Mouse (Mus musculus) MEL (cell line): ENCODE data around the gene Sema5a. TPM values are rescaled to one million over a fixed set of nuclear protein-coding genes. Genes with fewer than 3 reads are reported as not detected.

ENCODE experiments used
- DNase-seq: peaks from one replicate; pipeline ENCODE4 v3.0.0; 2011; ENCODE audit warnings: low read depth, low spot score
- H3K27ac ChIP-seq: 2 replicates; pipeline ENCODE4 v1.5.1; 2012; ENCODE audit warnings: low read depth, mild to moderate bottlenecking, control low read depth, low read length, moderate library complexity; ENCODE audit not compliant: control insufficient read depth
- H3K27me3 ChIP-seq, 2 experiments: fragments of 150-350 bp in 1 of 2; sonication (generic) in 1 of 2; 2 replicates each; pipeline ENCODE4 v1.6.1; 2012; ENCODE audit warnings: low read length in 2 of 2, mild to moderate bottlenecking in 2 of 2, improper control_type of control experiment in 1 of 2, moderate library complexity in 1 of 2; ENCODE audit not compliant: insufficient read depth in 2 of 2, control insufficient read depth in 1 of 2
- H3K36me3 ChIP-seq, 2 experiments: 2 replicates each; pipeline ENCODE4 v1.6.1; 2012 to 2014; ENCODE audit warnings: low read length in 2 of 2, improper control_type of control experiment in 1 of 2, inconsistent platforms in 1 of 2, mild to moderate bottlenecking in 1 of 2; ENCODE audit not compliant: insufficient read depth in 2 of 2, control insufficient read depth in 1 of 2
- H3K4me1 ChIP-seq, 2 experiments: fragments of 150-350 bp in 1 of 2; sonication (generic) in 1 of 2; 2 replicates each; pipeline ENCODE4 v1.6.1; 2012; ENCODE audit warnings: low read length in 2 of 2, improper control_type of control experiment in 1 of 2, mild to moderate bottlenecking in 1 of 2; ENCODE audit not compliant: insufficient read depth in 2 of 2, control insufficient read depth in 1 of 2
- H3K4me3 ChIP-seq, 2 experiments: fragments of 150-350 bp in 1 of 2; sonication (generic) in 1 of 2; 2 replicates each; pipeline ENCODE4 v1.5.1; 2012; ENCODE audit warnings: low read depth in 2 of 2, low read length in 2 of 2, mild to moderate bottlenecking in 2 of 2, moderate library complexity in 2 of 2, control low read depth in 1 of 2, improper control_type of control experiment in 1 of 2; ENCODE audit not compliant: control insufficient read depth in 1 of 2, insufficient read depth in 1 of 2
- H3K79me2 ChIP-seq: 2 replicates; pipeline ENCODE4 v1.6.1; 2012; ENCODE audit warnings: mild to moderate bottlenecking, low read length, moderate library complexity; ENCODE audit not compliant: control insufficient read depth, poor library complexity, insufficient read depth
- H3K9ac ChIP-seq: 2 replicates; pipeline ENCODE4 v1.6.1; 2012; ENCODE audit warnings: low read depth, mild to moderate bottlenecking, control low read depth, low read length, moderate library complexity; ENCODE audit not compliant: control insufficient read depth, poor library complexity, severe bottlenecking
- H3K9me3 ChIP-seq: fragments of 150-350 bp; sonication (generic); replicated peaks from 2 replicates; pipeline ENCODE4 v1.6.1; 2012; ENCODE audit warnings: mild to moderate bottlenecking, low read length, improper control_type of control experiment, moderate library complexity; ENCODE audit not compliant: insufficient read depth
- BHLHE40 ChIP-seq: IDR thresholded peaks from 2 replicates; pipeline ENCODE4 v1.6.1; 2012; ENCODE audit warnings: low read depth, mild to moderate bottlenecking, inconsistent platforms, low read length, improper control_type of control experiment, borderline replicate concordance
- CHD1 ChIP-seq: IDR thresholded peaks from 2 replicates; pipeline ENCODE4 v1.6.1; 2012; ENCODE audit warnings: low read depth, mild to moderate bottlenecking, inconsistent platforms, low read length, improper control_type of control experiment
- CTCF ChIP-seq, 3 experiments: IDR thresholded peaks in 2 of 3; conservative IDR thresholded peaks in 1 of 3; 2 replicates each; pipeline ENCODE4 v1.5.1; 2011 to 2012; ENCODE audit warnings: low read length in 3 of 3, low read depth in 2 of 3, mild to moderate bottlenecking in 2 of 3, improper control_type of control experiment in 1 of 3, inconsistent platforms in 1 of 3, mixed read lengths in 1 of 3, moderate library complexity in 1 of 3; ENCODE audit not compliant: control insufficient read depth in 1 of 3, insufficient read depth in 1 of 3, poor library complexity in 1 of 3, severe bottlenecking in 1 of 3
- E2F4 ChIP-seq: IDR thresholded peaks from 2 replicates; pipeline ENCODE4 v1.6.1; 2011; ENCODE audit warnings: low read depth, low read length, improper control_type of control experiment, borderline replicate concordance
- ELF1 ChIP-seq: IDR thresholded peaks from 2 replicates; pipeline ENCODE4 v1.6.1; 2014; ENCODE audit warnings: low read depth, mild to moderate bottlenecking, inconsistent platforms, low read length, improper control_type of control experiment, moderate library complexity
- ETS1 ChIP-seq: IDR thresholded peaks from 2 replicates; pipeline ENCODE4 v1.6.1; 2012; ENCODE audit warnings: low read depth, mild to moderate bottlenecking, inconsistent platforms, low read length, improper control_type of control experiment, moderate library complexity
- GABPA ChIP-seq: IDR thresholded peaks from 2 replicates; pipeline ENCODE4 v1.6.1; 2012; ENCODE audit warnings: low read depth, mild to moderate bottlenecking, inconsistent platforms, low read length, improper control_type of control experiment, moderate library complexity
- GATA1 ChIP-seq: IDR thresholded peaks from 2 replicates; pipeline ENCODE4 v1.6.1; 2011; ENCODE audit warnings: low read depth, low read length, improper control_type of control experiment
- JUND ChIP-seq: IDR thresholded peaks from 2 replicates; pipeline ENCODE4 v1.6.1; 2011; ENCODE audit warnings: low read depth, mild to moderate bottlenecking, improper control_type of control experiment, low read length
- MEF2A ChIP-seq: IDR thresholded peaks from 2 replicates; pipeline ENCODE4 v1.6.1; 2014; ENCODE audit warnings: low read depth, mild to moderate bottlenecking, inconsistent platforms, low read length, improper control_type of control experiment; ENCODE audit not compliant: poor library complexity, insufficient replicate concordance, severe bottlenecking; ENCODE audit errors: extremely low read depth
- MXI1 ChIP-seq: IDR thresholded peaks from 2 replicates; pipeline ENCODE4 v1.6.1; 2011; ENCODE audit warnings: mild to moderate bottlenecking, low read depth, low read length, improper control_type of control experiment
- NELFE ChIP-seq: IDR thresholded peaks from 2 replicates; pipeline ENCODE4 v1.6.1; 2011; ENCODE audit warnings: low read depth, low read length, improper control_type of control experiment
- NRF1 ChIP-seq: IDR thresholded peaks from 2 replicates; pipeline ENCODE4 v1.6.1; 2014; ENCODE audit warnings: low read depth, mild to moderate bottlenecking, inconsistent platforms, low read length, improper control_type of control experiment, moderate library complexity; ENCODE audit not compliant: poor library complexity, insufficient read depth, severe bottlenecking
- POLR2A ChIP-seq, 2 experiments: IDR thresholded peaks; 2 replicates each; pipeline ENCODE4 v1.6.1; 2011 to 2012; ENCODE audit warnings: low read length in 2 of 2, mild to moderate bottlenecking in 2 of 2, control low read depth in 1 of 2, improper control_type of control experiment in 1 of 2, low read depth in 1 of 2, moderate library complexity in 1 of 2; ENCODE audit not compliant: control insufficient read depth in 1 of 2, insufficient read depth in 1 of 2, poor library complexity in 1 of 2
- POLR2AphosphoS2 ChIP-seq: IDR thresholded peaks from 2 replicates; pipeline ENCODE4 v1.6.1; 2011; ENCODE audit warnings: low read length, improper control_type of control experiment
- RAD21 ChIP-seq: IDR thresholded peaks from 2 replicates; pipeline ENCODE4 v1.6.1; 2011; ENCODE audit warnings: mild to moderate bottlenecking, low read depth, low read length, improper control_type of control experiment
- RCOR1 ChIP-seq: IDR thresholded peaks from 2 replicates; pipeline ENCODE4 v1.6.1; 2012; ENCODE audit warnings: low read depth, mild to moderate bottlenecking, inconsistent platforms, low read length, improper control_type of control experiment
- SIN3A ChIP-seq: IDR thresholded peaks from 2 replicates; pipeline ENCODE4 v1.6.1; 2012; ENCODE audit warnings: low read length, improper control_type of control experiment, inconsistent platforms
- TAL1 ChIP-seq: IDR thresholded peaks from 2 replicates; pipeline ENCODE4 v1.6.1; 2012; ENCODE audit warnings: mild to moderate bottlenecking, inconsistent platforms, low read length, moderate library complexity, mixed read lengths
- TCF12 ChIP-seq: IDR thresholded peaks from 2 replicates; pipeline ENCODE4 v1.6.1; 2014; ENCODE audit warnings: low read depth, mild to moderate bottlenecking, inconsistent platforms, low read length, improper control_type of control experiment, moderate library complexity
- UBTF ChIP-seq: IDR thresholded peaks from 2 replicates; pipeline ENCODE4 v1.6.1; 2012; ENCODE audit warnings: low read depth, mild to moderate bottlenecking, inconsistent platforms, low read length, improper control_type of control experiment, moderate library complexity, borderline replicate concordance; ENCODE audit not compliant: insufficient read depth
- USF1 ChIP-seq: IDR thresholded peaks from 2 replicates; pipeline ENCODE4 v1.6.1; 2014; ENCODE audit warnings: low read depth, mild to moderate bottlenecking, inconsistent platforms, low read length, improper control_type of control experiment, moderate library complexity
- USF2 ChIP-seq, 2 experiments: IDR thresholded peaks; 2 replicates each; pipeline ENCODE4 v1.6.1; 2011 to 2012; ENCODE audit warnings: improper control_type of control experiment in 2 of 2, low read length in 2 of 2, borderline replicate concordance in 1 of 2, inconsistent platforms in 1 of 2, low read depth in 1 of 2, mild to moderate bottlenecking in 1 of 2; ENCODE audit not compliant: insufficient read depth in 1 of 2
- ZMIZ1 ChIP-seq: IDR thresholded peaks from 2 replicates; pipeline ENCODE4 v1.6.1; 2012; ENCODE audit warnings: low read depth, mild to moderate bottlenecking, inconsistent platforms, low read length, improper control_type of control experiment, moderate library complexity
- polyA plus RNA-seq, 2 experiments: library from polyadenylated mRNA; stranded (reverse) in 1 of 2; unstranded in 1 of 2; fragments of >175 nt in 1 of 2; fragments of >200 nt in 1 of 2; gene quantifications; 2 replicates each; pipeline versions ENCODE4 v1.2.1 to v1.2.4; 2012; ENCODE audit warnings: low replicate concordance in 2 of 2, low read depth in 1 of 2; ENCODE audit not compliant: insufficient read length in 2 of 2, insufficient read depth in 1 of 2, missing spikeins in 1 of 2
- total RNA-seq: library from RNA; depleted of rRNA; stranded (reverse); fragments of 300-350 nt; gene quantifications from 2 replicates; pipeline ENCODE4 v1.2.3, GENCODE M21; 2012

The Sema5a gene
- total and polyA plus RNA-seq, 3 experiments = not detected

GRCm38 (mm10) chr15:32347315-32347714 lies 102.7 kb downstream of the Sema5a start:
- Histone ChIP-seq H3K27ac (no peak overlapping the region), H3K36me3 (no peaks in the 10 kb centered on the region)
- TF ChIP-seq USF2 (IDR thresholded peaks at IDR 0.05; ENCODE audit: borderline replicate concordance in 1 of 2, insufficient read depth in 1 of 2, low read depth in 1 of 2, low read length in 2 of 2) (no peak), ETS1 (no peak), SIN3A (no peak), TCF12 (no peak), MXI1 (no peak), JUND (no peak), ZMIZ1 (no peak), USF1 (no peak), TAL1 (no peak), E2F4 (no peak), NELFE (no peak), ELF1 (no peak), RCOR1 (no peak), RAD21 (no peak), NRF1 (no peak), POLR2A (IDR thresholded peaks at IDR 0.05; ENCODE audit: control insufficient read depth in 1 of 2, insufficient read depth in 1 of 2, low read depth in 1 of 2, low read length in 2 of 2, poor library complexity in 1 of 2) (no peak), CTCF (IDR thresholded peaks at IDR 0.05 in 2 of 3, conservative IDR thresholded peaks at IDR 0.05 in 1 of 3; ENCODE audit: control insufficient read depth in 1 of 3, insufficient read depth in 1 of 3, low read depth in 2 of 3, low read length in 3 of 3, poor library complexity in 1 of 3, severe bottlenecking in 1 of 3) (no peak), CHD1 (no peak)
- TF ChIP-seq, all 39 proteins: peak for 0
- Histone ChIP-seq H3K9ac (no peak overlapping the region), H3K4me1 (no peaks in the 10 kb centered on the region), H3K4me3 (no peak overlapping the region), H3K27me3 (no peaks in the 10 kb centered on the region), H3K9me3 (no peaks in the 10 kb centered on the region), H3K79me2 (no peaks in the 10 kb centered on the region)
- DNase-seq = no peak

GRCm38 (mm10) chr15:32349276-32349675 lies 104.7 kb downstream of the Sema5a start:
- Histone ChIP-seq H3K9me3 (no peaks in the 10 kb centered on the region), H3K79me2 (no peaks in the 10 kb centered on the region), H3K4me1 (no peaks in the 10 kb centered on the region), H3K4me3 (no peak overlapping the region), H3K36me3 (no peaks in the 10 kb centered on the region), H3K9ac (no peak overlapping the region), H3K27ac (no peak overlapping the region), H3K27me3 (no peaks in the 10 kb centered on the region)
- DNase-seq = no peak
- no peak for TF ChIP-seq USF2 (IDR thresholded peaks at IDR 0.05; ENCODE audit: borderline replicate concordance in 1 of 2, insufficient read depth in 1 of 2, low read depth in 1 of 2, low read length in 2 of 2)
- TF ChIP-seq UBTF = no peak
- no peak for TF ChIP-seq POLR2AphosphoS2
- no peak for TF ChIP-seq MEF2A
- TF ChIP-seq GATA1 = no peak
- TF ChIP-seq SIN3A = no peak
- TF ChIP-seq BHLHE40 = no peak
- TF ChIP-seq NRF1 = no peak
- no peak for TF ChIP-seq GABPA
- TF ChIP-seq ETS1 = no peak
- TF ChIP-seq MXI1 = no peak
